Mouse (Mus musculus) mature B cell (primary cell): ENCODE data around the gene Ubb.
"Not testable (repeated sequence)": the region's sequence is repeated elsewhere in the genome, so short reads cannot be mapped to it uniquely, and the experiment has no call there.

Experiments
- in situ Hi-C: fragments of 300-500 bp; cut with MboI; formaldehyde crosslinking; loops from 2 replicates; pipeline ENCODE4 v1.14.3; 2019

Gene Ubb

GRCm38 (mm10) chr11:62550727-62551225 is at the start of gene Ubb:
TSS of gene Ubb (plus strand) at chr11:62551171.
- in situ Hi-C loops = no loop called here

- in situ Hi-C loops = no loop called here
Measured at GRCm38 (mm10) chr11:62507683-62508082, 43.3 kb upstream of the Ubb start.

- in situ Hi-C loops = not testable (repeated sequence)
Measured at GRCm38 (mm10) chr11:62508365-62508764, 42.6 kb upstream of the Ubb start.

- in situ Hi-C loops = not testable (repeated sequence)
Measured at GRCm38 (mm10) chr11:62508816-62509215, 42.2 kb upstream of the Ubb start.

- in situ Hi-C loops = no loop called here
Measured at GRCm38 (mm10) chr11:62509571-62509970, 41.4 kb upstream of the Ubb start.

- in situ Hi-C loops = no loop called here
Measured at GRCm38 (mm10) chr11:62510956-62511355, 40.0 kb upstream of the Ubb start.

- in situ Hi-C loops = no loop called here
Measured at GRCm38 (mm10) chr11:62511444-62512202, 39.3 kb upstream of the Ubb start.

GRCm38 (mm10) chr11:62512529-62513080 is 38.4 kb upstream of the Ubb start:
- in situ Hi-C loops = no loop called here

- in situ Hi-C loops = no loop called here
Measured at GRCm38 (mm10) chr11:62513311-62513710, 37.7 kb upstream of the Ubb start.

GRCm38 (mm10) chr11:62518991-62519390 is 32.0 kb upstream of the Ubb start:
- in situ Hi-C loops = no loop called here

- in situ Hi-C loops = no loop called here
Measured at GRCm38 (mm10) chr11:62522283-62522682, 28.7 kb upstream of the Ubb start.

- in situ Hi-C loops = no loop called here
Measured at GRCm38 (mm10) chr11:62537089-62537488, 13.9 kb upstream of the Ubb start.

GRCm38 (mm10) chr11:62537590-62537989 is 13.4 kb upstream of the Ubb start:
- in situ Hi-C loops = no loop called here

- in situ Hi-C loops = no loop called here
Measured at GRCm38 (mm10) chr11:62538321-62539088, 12.5 kb upstream of the Ubb start.

GRCm38 (mm10) chr11:62539089-62539890 is 11.7 kb upstream of the Ubb start, which contains the start of gene Cenpv:
TSS of gene Cenpv (minus strand) at chr11:62539261.
- in situ Hi-C loops = no loop called here

- in situ Hi-C loops = no loop called here
Measured at GRCm38 (mm10) chr11:62540167-62540566, 10.8 kb upstream of the Ubb start.

- in situ Hi-C loops = no loop called here
Measured at GRCm38 (mm10) chr11:62540969-62541368, 10.0 kb upstream of the Ubb start.

GRCm38 (mm10) chr11:62541581-62541980 is 9.4 kb upstream of the Ubb start:
- in situ Hi-C loops = no loop called here

- in situ Hi-C loops = no loop called here
Measured at GRCm38 (mm10) chr11:62543991-62544390, 7.0 kb upstream of the Ubb start.

GRCm38 (mm10) chr11:62549782-62550181 is 1.2 kb upstream of the Ubb start:
- in situ Hi-C loops = no loop called here

GRCm38 (mm10) chr11:62550227-62550685 is 715 bp upstream of the Ubb start:
- in situ Hi-C loops = no loop called here
